Mouse (Mus musculus): Measurements from ENCODE around the gene Hrc.

DNA sequence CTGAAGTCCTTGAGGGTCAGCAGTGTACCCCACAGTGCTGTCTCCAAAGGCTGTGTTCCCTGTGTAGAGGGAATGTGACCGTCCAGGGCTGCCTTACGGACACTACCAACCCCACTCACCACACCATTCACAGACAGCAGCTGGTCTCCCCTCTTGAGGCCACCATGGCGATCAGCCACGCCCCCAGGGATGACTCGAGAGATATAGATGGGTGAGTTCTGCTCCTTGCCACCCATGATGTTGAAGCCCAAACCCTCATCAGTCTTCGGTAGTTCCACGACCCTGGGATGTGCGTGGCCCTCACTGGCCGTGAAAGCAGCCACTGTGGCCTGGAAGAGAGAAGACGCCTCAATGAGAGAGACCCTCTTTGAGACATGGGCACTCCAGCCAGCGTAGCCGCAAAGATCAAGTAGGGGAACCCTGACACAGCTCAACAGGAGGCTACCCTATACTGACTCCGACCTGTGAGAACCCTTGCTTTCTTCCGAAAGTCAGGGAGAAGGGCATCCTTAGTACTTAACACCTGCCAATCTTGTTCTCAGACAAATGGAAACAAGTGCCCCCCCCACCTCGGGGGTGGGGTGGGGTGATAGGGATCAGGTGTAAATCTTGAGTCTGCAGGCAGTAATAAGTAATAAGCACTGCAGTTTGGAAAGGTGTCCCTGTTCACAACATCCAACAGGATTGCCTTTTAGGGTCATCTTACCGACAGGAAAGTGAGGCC, 34.1 kb downstream of the Hrc start:
- TF ChIP-seq POLR2A (IDR thresholded peaks at IDR 0.05; ENCODE audit: extremely low read depth, insufficient read depth, low read length) (no peak), CTCF (IDR thresholded peaks at IDR 0.05; ENCODE audit: low read depth, low read length) (no peak)

Measured in liver, adult 2 months (tissue).